Mouse (Mus musculus) layer of hippocampus, adult 2 months (tissue): Measurements from ENCODE around the gene Izumo4. TPM values are rescaled to one million over a fixed set of nuclear protein-coding genes. Genes with fewer than 3 reads are reported as not detected.

Experiments used
- DNase-seq, 2 experiments: peaks; one replicate each; pipeline ENCODE4 v3.0.0; 2022; ENCODE audit warnings: low spot score in 2 of 2
- H3K27ac ChIP-seq: fragments of 200-600 bp; 2 replicates; pipeline ENCODE4 v1.8.1; 2022
- H3K4me3 ChIP-seq: fragments of 200-600 bp; 2 replicates; pipeline ENCODE4 v1.8.1; 2022; ENCODE audit warnings: mild to moderate bottlenecking
- CTCF ChIP-seq: fragments of 200-600 bp; conservative IDR thresholded peaks from 2 replicates; pipeline ENCODE4 v1.8.1; 2022; ENCODE audit warnings: antibody characterized with exemption, mild to moderate bottlenecking, moderate library complexity
- total RNA-seq, 2 experiments: library from RNA; stranded (reverse); gene quantifications; 2 replicates each; pipeline ENCODE4 v1.2.3; 2021

Izumo4 gene
- total RNA-seq, 2 experiments from 2014 or later: 65.0 to 69.0 TPM

DNA sequence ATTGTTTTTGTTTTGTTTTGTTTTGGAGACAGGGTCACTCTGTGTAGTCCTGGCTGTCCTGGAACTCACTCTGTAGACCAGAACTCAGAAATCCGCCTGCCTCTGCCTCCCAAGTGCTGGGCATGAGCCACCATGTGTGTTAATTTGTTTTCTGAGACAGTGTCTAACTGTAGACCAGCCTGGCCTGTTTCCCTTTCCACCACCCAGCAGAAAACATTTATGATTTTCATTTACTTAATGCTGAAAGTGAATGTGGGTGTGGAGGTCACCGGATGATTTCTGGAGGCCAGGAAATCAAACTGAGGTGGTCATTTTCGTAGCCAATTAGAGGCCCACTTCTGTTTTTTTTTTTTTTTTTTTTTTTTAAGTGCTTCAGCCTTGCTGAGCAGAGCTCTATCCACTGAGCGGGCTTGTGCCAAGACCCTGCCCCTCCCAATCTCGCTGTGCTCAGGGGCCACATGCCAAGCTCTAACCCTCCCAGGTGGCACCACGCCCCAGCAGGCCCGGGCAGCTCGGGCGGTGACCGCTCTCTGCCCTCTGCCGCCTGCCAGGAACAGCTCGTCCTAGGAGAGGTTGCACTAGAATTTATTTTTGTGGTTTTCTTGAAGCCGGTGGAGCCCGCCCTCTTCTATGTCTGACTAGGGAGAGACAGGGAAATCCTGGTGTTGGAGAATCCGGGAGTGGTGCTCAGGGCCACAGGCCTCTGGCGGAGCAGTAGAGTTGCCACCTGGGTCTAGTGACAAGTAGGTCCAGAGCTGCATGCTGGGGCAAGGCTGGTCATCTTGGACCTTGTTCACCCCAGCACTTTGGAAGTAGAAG lies 37.6 kb upstream of the Izumo4 start:
- DNase-seq: no peak

DNA sequence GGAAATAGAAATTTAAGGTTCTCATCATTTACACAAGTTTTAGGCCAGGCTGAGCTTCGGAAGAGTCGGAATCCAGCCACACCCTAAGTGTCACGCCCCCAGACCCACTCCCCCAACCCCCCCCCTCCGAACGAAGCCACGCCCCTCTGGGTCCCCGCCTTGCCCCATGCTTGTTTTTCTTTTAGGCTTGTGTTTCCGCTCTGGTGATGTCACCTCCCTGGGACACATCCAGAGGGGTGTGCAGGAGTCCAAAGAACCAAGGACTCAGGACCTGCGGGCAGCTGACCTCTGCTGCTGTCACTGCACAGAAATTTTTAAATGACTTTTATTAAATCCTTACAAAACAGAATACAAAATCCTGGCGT lies 37.0 kb upstream of the Izumo4 start:
- TF ChIP-seq CTCF: no peak
- H3K4me3 ChIP-seq: no peak overlapping the region; the same call in 1 of the 2 replicates
- DNase-seq: no peak
- peak overlapping the region; percentile 86 for H3K27ac ChIP-seq

More for the DNA sequence above, 37.6 kb upstream of the Izumo4 start:
- no peak for TF ChIP-seq CTCF
- H3K27ac ChIP-seq: peak overlapping the region; percentile 86
- no peak overlapping the region; the same call in 1 of the 2 replicates for H3K4me3 ChIP-seq

DNA sequence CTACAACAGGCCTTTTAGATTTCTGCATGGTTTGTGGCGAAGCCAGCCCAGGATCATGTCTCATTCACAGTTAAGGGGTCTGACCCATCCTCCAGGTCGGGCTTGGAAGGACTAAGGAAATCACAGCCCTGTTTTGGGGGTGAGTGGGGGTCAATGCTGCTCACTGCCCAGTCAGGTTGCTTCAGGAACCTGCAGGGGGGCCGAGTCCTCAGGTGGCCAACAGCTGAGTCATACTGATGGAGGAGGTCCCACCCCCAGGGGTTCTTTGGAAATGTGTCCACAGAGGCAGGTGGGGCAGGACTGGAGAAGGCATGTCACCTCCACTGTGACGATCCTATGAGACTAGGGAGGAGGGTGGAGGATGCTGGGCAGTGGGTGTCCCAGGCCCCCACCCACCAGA lies 36.5 kb upstream of the Izumo4 start:
- Histone ChIP-seq H3K27ac (peak overlapping the region; percentile 86), H3K4me3 (no peak overlapping the region)
- no peak for TF ChIP-seq CTCF
- no peak for DNase-seq

DNA sequence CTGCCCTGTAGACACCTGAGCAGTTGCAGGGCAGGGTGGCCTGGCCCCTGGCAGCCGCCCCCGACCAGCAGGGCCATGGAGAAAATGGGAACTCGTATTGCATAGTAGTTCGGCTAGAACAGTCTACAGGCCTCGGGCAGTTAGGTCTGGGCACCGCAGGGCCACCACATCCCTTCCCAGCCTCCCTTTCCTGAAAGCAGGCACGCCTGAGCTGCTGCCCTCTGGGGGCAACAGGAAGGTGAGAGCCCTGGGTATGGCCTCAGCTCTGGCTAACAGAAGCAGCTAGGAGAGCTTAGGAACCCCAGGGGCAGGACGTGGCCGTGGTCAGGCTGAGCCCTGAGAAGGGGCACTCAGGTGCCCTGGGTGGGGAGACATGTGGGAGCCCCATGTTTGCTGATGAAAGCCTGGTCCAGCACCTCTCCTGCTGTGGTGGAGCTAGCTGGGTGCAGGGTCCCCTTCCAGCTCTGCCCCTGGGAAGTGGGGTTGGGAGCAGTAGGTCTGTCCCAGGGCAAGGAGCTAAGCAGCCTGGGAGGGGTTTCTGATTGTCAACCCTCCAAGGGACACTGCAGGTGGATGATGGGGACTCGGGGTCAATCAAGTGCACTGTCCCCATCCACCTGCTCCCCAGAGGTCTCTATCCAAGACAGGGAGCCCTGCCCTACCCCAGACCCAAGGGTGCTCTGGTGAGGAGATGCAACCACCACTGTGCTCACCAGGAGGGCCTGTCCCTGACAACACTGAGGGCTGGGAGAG lies 35.8 kb upstream of the Izumo4 start:
- no peak for TF ChIP-seq CTCF
- H3K27ac ChIP-seq: peak overlapping the region; percentile 86; the same call in 1 of the 2 replicates

DNA sequence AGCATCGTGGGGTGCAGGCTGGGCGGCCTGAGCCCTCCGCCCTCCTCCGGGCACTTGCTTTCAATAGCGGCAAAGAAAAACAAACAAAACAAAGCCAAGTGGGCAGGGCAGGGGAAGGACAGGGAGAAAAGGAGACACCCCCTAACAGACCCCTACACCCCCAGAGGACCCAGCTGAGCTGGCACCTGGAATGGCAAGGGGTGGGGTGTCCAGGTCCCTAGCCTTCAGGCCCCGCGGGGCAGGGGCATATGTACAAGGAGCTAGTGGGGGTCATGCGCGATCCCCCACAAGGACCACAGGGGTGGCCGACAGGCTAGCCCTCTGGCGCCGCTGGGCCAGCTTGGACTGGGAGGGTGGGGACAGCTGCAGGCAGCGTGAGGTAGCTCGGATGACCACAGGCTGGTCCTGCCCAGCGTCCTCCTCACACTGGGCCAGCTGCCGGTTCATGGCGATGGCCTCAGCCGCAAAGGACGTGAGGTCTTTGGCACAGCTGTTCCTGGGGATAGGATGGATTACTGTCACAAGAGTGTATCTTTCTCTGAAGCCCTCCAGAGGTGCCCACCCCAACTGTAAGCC lies 35.1 kb upstream of the Izumo4 start:
- no peak for TF ChIP-seq CTCF
- Histone ChIP-seq H3K27ac (no peak overlapping the region), H3K4me3 (no peak overlapping the region)
- no peak for DNase-seq

More for the DNA sequence above, 35.8 kb upstream of the Izumo4 start:
- DNase-seq: no peak
- no peak overlapping the region for H3K4me3 ChIP-seq

DNA sequence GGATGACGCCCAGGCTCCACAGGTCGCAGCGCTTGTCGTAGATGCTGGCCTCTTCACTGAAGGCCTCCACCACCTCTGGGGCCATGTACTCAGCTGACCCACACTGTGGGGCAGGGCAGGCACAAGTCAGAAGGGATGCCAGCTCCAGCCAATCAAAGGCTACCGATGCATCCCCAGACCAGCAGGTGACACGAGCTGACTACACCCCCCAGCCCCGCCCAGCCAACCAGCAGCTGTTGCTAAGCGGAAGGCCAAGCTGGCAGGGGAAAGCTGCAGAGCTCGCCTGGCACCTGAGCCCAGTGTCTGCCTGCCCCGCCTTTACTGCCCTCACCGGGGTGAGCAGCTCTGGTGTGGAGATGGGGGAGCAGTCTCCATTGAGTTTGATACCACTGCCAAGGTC lies 33.4 kb upstream of the Izumo4 start:
- no peak for TF ChIP-seq CTCF
- DNase-seq: no peak
- Histone ChIP-seq H3K27ac (no peak overlapping the region), H3K4me3 (no peak overlapping the region)

DNA sequence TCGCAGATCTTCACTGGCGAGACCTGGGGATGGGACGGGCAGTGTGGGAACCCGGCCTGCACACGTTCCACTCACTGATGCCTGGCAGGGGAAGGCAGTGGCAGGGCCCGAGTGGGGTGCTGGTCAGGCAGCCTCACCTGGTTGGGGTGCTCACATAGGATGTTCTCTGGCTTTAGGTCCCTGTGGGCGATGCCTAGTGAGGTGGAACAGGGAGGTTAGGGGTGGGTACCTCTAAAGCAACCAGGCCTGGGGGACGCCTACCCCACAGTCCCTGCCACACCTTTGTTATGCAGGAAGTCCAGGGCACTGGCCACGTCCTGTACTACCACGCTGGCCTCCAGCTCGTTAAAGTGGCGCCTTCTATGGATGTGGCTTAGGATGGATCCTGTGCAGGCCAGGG lies 33.0 kb upstream of the Izumo4 start:
- no peak for TF ChIP-seq CTCF
- H3K27ac ChIP-seq: no peak overlapping the region
- DNase-seq: no peak
- H3K4me3 ChIP-seq: no peak overlapping the region

DNA sequence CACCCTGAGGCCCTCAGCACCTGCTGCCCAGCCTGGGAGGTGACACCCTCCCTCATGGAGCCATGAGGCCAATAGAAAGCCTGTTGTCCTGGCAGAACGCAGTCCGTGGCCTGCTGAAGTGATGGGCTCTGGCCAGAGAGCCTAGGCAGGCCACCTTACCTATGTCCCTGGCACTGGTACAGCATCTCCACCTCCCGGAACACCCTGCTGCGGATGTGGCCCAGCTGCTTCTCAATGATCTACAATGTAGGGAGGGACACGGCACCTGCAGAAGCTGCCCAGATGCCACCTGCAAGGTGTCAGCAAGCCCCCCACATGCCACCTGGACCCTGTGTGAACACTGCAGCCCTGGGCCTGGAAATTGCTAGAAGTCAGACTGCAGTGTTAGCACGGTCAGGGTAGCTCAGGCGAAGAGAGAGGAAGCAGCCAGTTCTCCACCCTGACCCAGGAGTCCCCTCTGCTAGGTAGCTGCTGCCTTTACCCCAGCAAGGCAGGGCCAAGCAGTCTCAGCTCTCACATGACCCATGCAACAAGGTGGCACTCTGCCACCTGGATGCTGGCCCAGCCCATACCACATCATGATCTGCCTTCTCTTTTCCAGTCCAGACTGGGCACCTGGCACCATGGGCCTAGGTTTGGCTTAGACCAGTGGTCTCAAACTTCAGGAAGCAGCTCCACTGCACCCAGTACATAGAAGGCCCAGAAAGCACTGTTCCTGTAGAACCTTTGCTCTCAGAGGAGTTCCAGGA lies 32.1 kb upstream of the Izumo4 start:
- Histone ChIP-seq H3K4me3 (no peak overlapping the region), H3K27ac (no peak overlapping the region)
- no peak for DNase-seq
- TF ChIP-seq CTCF: no peak

DNA sequence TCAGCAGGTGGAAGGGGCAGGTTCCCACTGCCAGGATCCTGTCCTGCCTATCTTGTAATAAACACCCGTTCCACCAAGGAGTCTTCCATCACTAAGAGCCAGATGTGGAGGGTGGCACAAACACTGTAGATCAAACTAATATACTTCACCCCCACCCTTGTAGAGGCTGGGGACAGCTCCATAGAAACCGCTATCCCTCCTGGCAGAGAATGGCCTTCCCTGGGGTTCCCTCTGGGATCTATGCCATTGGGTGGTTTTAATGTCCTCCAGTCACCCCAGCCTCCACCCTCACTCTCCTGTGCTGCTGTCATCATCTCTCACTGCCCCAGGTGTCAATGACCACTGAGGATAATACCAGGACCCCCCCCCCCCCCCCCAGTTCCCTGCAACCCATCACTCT lies 31.5 kb upstream of the Izumo4 start:
- Histone ChIP-seq H3K4me3 (no peak overlapping the region), H3K27ac (no peak overlapping the region)
- no peak for DNase-seq
- TF ChIP-seq CTCF: no peak

DNA sequence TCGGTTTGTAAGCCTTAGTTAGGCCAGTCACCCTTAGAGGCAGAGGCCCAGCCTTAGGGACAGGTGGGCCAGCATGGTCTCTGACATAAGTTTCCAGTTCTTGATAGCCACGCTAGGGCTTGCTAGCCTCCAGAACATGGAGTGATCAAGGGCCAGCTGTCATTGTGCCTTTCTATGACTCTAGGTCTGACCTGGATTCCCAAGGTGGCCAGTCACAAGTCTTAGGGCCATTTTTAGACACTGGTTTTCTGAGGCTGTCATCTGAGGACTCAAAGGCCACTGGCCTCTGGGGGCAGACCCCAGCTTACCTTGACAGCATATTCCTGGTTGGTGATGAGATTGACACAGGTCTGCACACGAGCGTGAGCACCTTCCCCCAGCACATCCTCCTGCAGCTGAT lies 30.7 kb upstream of the Izumo4 start:
- Histone ChIP-seq H3K27ac (no peak overlapping the region), H3K4me3 (no peak overlapping the region)
- no peak for DNase-seq
- TF ChIP-seq CTCF: no peak

DNA sequence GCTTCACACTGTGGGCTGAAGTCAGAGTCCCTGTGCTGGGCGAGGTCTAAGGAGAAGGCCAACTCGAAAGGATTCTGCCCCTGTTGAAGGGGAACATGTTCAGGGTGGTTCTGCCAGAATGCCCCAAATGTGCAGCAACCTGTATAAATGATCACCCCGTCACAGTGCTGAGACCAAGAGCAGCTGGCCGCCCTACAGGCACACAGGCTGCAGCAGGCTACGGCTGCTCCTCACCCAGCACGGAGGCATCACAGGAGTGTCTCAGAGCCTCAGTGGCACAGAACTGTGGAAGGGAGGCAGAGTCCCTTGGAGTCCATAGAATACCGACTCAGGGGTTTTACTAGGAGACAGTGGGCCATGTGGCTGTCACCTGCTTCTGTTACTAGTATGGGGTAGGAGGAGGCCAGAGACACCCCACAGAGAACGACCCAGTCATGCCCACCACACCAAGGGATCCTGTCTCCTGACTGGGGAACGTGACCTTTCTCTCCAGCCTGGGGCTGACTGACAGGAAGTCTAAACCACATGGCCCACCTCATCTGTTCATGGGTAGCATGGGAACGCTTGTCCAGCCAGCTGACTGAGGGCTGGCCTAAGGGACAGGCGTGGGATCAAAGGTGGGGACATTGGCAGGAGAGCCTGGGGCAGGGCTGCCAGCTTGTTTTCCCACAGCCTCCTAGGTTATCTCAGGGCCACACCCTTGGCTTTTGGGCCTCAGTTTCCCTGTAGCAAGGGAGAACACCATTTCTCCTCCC lies 29.9 kb upstream of the Izumo4 start:
- Histone ChIP-seq H3K4me3 (no peak overlapping the region), H3K27ac (peak overlapping the region; percentile 14; the same call in 1 of the 2 replicates)
- no peak for DNase-seq
- no peak for TF ChIP-seq CTCF

DNA sequence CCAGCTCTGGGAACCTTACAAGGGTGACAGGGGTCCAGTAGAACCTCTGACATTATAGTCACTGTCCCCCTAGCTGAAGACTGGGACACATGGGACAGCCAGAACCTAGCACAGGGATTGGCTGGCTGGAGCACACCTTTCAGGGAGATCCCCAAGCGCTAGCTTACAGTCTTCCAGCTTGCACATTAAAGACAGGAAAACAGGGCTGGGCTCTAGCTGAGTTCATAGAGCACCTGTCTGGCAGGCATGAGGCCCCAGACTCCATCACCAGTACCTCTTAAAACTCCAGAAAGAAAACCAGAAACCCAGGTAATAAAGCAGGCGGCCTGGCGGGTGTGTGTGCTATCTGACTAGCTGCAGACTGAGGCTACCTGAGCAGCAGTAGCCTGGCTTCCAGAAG lies 28.3 kb upstream of the Izumo4 start:
- peak overlapping the region; percentile 96 for H3K4me3 ChIP-seq
- TF ChIP-seq CTCF: no peak
- peak overlapping the region; percentile 91 for H3K27ac ChIP-seq

More for the DNA sequence above, 28.3 kb upstream of the Izumo4 start:
- DNase-seq: no peak
